Mouse (Mus musculus) adrenal gland (tissue): ENCODE measurements at regions not wholly inside any gene's neighbourhood (a gene's known extent, or its start where the extent isn't known, plus 50 kb on each side); places are given as distances from the start of the nearest gene placed in this dataset.

Experiments
- intact Hi-C: fragments of 180-260 bp; cut with DNase I; formaldehyde crosslinking; loops from one replicate; pipeline ENCODE4 v1.15.1; 2025

GRCm38 (mm10) chr14:62050941-62051340 is 241.4 kb upstream of the Rnaseh2b start:
- intact Hi-C loops, result no loop called here

- intact Hi-C loops, result no loop called here
Measured at GRCm38 (mm10) chr14:62051923-62052322, 240.5 kb upstream of the Rnaseh2b start.

DNA sequence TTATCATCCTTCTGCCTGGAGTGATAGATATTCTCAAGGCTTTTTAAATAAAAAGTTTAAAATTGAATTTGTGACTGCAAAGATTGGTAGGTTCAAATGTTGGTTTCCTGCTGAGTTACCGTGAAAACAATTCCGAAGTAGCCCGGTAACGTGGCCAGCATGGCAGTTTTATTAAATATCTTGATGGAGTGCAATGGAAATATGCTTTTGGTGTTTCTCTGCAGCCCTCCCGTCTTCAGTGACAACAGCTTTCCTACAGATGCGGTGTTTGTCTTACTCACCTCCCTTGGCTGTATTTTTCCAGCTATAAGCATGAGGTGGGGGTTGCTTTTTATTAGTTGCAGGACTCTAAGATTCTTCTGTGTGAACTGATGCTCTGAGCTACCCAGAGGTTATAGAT is 239.4 kb upstream of the Rnaseh2b start:
- intact Hi-C loops, result no loop called here

- intact Hi-C loops, result no loop called here
Measured at GRCm38 (mm10) chr14:62057096-62057495, 235.3 kb upstream of the Rnaseh2b start.

GRCm38 (mm10) chr14:62058100-62058499 is 234.3 kb upstream of the Rnaseh2b start:
- intact Hi-C loops, result no loop called here

DNA sequence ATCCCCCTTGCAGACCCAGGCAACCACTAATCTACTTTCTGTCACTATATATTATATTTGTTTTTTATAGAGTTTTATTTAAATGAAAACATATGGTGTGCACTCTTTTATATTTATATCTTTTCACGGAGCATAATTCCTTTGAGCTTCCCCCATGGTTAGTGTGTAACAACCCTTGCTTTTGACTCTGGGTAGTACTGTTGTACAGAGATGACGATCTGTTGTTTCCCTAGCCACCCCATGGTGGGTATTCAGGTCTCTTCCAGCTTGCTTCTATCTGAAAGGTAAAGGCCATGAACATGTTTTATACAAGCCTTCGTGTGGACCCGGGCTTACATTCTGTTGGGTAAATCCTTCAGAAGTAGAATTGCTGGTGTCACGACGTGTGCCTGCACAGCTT is 221.2 kb upstream of the Rnaseh2b start:
- intact Hi-C loops, result no loop called here

- intact Hi-C loops, result no loop called here
Measured at GRCm38 (mm10) chr14:62084047-62084446, 208.3 kb upstream of the Rnaseh2b start.

DNA sequence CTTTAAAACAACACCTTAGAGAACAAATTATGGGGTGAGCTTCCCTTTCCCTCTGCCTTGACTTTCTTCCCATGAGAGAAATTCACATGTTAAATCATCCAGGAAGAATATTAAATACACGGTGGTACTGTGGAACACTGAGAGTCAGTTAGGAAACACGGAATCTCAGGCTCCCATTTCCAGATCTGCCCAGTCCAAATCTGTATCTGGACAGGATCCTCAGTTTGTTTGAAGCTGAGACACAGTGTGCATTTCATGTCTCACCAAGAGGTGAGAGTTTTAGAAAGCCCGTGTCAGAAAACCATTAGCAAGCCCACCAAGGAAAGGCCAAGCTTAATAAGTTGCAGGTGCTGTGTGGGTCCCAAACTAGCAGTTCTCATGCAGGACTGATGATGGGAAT is 204.2 kb upstream of the Rnaseh2b start:
- intact Hi-C loops, result no loop called here

DNA sequence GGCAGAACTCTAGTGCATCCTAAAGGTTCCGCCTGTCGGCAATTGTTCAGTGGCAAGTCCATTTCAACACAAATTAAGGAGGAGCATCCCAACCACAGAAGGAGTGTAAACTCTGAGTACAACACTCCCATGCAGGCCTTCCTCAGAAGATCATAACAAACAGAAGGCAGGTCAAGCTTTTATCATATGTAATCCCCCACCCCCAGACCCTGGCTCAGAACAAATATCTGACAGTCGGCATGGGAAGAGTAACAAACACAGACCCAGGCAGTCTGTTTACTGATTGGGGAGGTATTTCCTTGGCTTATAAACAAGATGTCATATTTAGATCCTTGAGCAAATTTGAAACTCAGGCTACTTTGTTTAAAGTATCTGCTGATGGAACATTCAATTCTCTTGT is 174.9 kb upstream of the Rnaseh2b start:
- intact Hi-C loops, result no loop called here

DNA sequence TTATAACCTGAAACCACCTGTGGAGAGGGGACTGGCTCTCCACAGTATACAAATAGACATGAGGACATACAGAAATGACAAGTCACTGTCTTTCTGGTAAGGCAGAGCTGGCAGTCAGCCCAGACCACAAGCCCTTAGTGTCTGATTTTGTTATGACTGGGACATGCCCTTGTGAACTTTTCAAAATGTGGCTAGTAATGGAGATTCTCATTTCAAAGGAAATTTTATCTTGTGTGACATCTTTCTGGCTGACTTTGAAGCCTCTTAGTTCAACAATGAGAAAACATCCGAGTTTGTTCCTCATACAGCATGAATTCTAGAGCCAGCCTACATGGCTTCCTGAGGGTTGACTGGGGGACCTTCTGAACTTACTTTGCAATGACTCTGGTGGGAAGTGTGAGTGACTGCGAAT is 173.8 kb upstream of the Rnaseh2b start:
- intact Hi-C loops, result no loop called here

GRCm38 (mm10) chr14:62128918-62129317 is 163.5 kb upstream of the Rnaseh2b start:
- intact Hi-C loops, result no loop called here

- intact Hi-C loops, result no loop called here
Measured at GRCm38 (mm10) chr14:62132353-62132816, 160.0 kb upstream of the Rnaseh2b start.

DNA sequence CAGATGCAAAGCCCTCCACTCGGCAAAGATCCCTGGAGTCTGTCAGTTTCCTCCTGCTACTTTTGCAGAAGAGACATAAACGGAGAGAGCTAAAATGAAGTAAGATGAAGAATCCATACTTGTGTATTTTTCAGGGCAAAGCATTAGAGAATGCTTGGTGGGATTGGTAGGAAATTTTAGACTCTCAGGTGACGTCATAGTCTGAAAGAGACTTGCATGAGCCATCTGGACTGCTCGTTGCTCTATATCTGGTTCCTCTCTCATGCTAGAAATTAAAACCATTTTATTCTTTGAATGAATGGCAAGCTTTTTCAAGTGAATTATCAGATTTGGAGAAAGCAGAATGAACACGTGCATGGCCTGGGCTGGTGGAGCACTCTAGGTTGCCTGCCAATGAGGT is 154.4 kb upstream of the Rnaseh2b start:
- intact Hi-C loops, result no loop called here

DNA sequence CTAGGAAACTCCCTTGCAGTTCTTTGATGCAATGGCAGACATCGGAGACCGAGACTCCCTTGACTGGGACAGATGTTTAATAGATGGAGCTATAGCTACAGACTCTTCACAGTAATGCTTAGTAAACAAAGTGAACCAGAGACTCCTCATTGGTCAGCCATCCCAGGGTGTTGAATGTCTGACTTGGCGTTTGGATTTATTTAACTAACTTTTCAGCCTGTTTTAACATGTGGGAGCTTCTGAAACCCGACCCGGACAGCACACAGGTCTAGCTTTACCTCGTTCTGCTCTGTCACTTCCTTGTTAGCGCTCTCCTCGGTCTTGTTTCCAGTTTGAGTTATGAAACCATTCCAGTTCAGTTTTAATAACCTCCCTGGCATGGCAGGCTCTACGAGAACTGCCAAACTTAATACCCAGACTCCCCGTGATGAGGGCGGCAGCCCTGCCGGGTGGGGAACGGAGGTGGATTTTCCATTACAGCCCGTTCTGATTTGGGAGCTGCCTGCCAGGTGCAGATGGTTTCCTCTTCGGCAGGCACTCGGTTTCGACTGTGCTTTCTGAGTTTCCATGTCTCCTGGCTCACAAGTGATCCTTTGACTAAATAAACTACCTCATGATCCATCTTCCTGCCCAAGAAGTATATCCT is 147.9 kb upstream of the Rnaseh2b start:
- intact Hi-C loops, result no loop called here

DNA sequence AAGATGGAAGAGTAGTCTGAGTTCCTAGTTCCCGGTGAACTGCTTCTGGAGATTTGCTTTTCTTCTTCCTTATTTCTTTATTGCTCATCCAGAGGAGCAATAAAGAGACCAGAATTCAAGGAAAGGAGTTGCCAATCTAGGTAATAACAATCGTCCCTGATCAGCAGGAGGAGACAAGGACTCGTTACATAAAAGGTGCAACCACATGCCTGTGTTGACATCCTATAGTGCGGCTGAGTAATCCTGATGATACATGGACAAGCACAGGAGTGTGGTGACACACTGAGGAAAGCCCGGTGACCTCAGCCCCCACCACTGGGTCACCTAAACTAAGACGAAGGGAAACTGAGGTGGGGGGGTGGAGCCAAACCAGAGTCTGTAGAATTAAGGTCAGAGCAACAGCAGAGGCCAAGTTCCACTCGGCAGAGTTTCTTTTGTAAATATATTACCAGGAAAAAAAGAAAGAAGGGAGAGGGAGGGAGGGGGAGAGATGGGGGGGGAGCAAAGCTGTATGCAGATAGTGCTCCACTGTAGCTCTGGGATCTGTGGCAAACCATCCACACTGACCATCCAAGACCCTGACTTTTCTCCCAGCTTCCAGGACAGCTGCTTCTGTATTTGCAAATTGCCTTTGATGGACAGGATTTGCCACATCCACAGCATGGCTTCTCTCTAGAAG is 135.2 kb upstream of the Rnaseh2b start:
- intact Hi-C loops, result no loop called here

- intact Hi-C loops, result no loop called here
Measured at GRCm38 (mm10) chr14:62159690-62160089, 132.7 kb upstream of the Rnaseh2b start.

GRCm38 (mm10) chr14:62163120-62163796 is 129.1 kb upstream of the Rnaseh2b start:
- intact Hi-C loops, result no loop called here

- intact Hi-C loops, result no loop called here
Measured at GRCm38 (mm10) chr14:62164918-62165317, 127.5 kb upstream of the Rnaseh2b start.

DNA sequence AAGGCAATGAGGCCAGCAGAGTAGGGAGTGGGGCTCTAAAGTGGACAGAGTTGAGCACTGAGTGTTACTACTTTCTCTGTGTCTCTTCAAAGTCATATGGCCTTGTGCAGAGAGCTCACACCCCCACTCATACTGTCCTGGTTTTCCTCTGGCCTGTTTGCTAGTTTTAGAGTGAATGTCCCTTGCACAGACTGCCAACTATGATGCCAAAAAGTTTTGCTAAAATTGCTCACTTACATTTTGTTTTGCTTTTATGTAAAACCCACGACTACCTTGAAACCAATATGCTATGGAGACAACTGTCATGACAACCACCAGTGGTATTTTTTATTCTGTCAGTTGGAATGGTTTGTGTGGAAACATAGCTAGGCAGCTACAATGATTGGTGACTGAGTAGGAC is 126.4 kb upstream of the Rnaseh2b start:
- intact Hi-C loops, result no loop called here

GRCm38 (mm10) chr14:62166596-62166995 is 125.8 kb upstream of the Rnaseh2b start:
- intact Hi-C loops, result no loop called here

- intact Hi-C loops, result no loop called here
Measured at GRCm38 (mm10) chr14:62167090-62167489, 125.3 kb upstream of the Rnaseh2b start.

DNA sequence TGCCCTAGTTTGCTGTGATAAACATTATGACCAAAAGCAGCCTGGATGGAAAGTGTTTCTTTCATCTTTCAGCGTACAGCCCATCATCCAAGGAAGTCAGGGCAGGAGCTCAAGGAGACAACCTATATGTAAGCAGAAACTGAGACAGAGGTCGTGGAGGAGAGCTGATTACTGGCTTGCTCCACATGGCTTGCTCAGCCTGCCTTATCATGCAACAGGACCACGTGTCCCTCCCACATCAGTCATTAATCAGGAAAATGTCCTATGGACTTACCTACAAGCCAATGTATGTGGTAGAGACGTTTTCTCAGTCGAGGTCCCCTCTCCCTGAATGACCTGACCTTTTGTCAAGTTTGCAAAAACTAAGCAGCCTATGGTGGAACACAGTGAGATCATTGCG is 123.7 kb upstream of the Rnaseh2b start:
- intact Hi-C loops, result no loop called here

- intact Hi-C loops, result no loop called here
Measured at GRCm38 (mm10) chr14:62170385-62170784, 122.0 kb upstream of the Rnaseh2b start.
